Mouse (Mus musculus): ENCODE data around the gene Itgae.
"Not testable (repeated sequence)": the region's sequence is repeated elsewhere in the genome, so short reads cannot be mapped to it uniquely, and the experiment has no call there.

The Itgae gene

DNA sequence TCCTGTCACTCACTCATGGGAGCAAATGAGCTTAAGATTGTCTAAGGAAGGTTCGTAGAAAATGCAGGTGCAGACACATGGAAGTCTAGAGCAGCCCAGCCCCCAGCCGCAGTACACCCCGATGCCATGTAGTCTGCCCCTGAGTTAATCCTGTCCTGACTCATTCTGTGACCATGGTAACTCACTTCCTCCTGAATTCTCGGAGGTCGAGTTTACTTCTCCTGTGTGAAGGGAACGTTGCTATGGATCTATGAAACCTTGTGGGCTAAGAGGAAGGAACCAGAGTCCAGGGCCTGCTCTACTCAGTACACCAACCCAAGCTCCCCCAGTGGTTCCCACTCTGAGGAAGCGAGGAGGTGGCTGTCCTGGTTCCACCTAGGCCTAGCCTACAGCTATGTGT lies 2.5 kb downstream of the Itgae start:
- no peak for DNase-seq (ENCODE audit: low read depth, low spot score)

DNA sequence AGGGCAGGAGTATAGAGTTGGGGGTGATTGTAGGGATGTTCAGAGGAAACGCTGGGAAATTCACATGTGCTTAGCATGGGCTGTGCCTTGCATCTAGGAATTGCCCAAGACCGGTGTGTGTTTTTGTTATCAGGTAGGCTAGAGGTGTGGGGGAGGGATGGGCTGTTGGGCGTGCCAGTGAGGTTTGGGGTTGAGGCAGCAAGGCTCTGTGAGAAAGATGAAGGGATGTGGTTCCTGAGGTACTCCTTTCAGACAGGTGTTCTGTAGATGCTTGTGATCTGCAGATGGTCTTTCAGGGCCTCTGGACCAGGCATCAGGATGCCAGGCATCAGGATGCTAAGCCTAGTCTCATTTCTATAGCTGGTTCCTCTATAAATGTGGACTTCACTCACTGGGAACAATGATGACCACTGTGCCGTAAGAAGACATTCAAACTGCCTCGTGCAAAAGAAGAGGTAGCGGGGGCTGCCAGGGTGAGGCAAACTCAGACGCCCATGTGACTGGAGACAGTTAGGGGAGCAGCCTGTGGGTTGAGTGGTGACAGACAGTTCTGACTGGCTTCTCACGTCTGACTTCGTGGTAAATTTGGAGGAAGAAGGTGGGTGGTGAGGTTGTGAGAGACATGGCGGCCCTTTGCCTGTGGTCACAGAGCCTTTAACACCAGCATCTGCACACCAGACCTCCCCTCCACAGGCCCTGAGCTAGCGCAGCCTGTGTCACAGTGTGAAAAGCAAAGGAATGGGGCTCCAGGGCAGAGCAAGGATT lies 4.0 kb downstream of the Itgae start:
- no peak for DNase-seq (ENCODE audit: low read depth, low spot score)

GRCm38 (mm10) chr11:73098860-73099259 lies 8.5 kb downstream of the Itgae start:
- DNase-seq (ENCODE audit: low read depth, low spot score): peak; percentile 20

- DNase-seq (ENCODE audit: low read depth, low spot score): peak; percentile 25
These were observed 9.8 kb downstream of the Itgae start for GRCm38 (mm10) chr11:73099976-73100750.

DNA sequence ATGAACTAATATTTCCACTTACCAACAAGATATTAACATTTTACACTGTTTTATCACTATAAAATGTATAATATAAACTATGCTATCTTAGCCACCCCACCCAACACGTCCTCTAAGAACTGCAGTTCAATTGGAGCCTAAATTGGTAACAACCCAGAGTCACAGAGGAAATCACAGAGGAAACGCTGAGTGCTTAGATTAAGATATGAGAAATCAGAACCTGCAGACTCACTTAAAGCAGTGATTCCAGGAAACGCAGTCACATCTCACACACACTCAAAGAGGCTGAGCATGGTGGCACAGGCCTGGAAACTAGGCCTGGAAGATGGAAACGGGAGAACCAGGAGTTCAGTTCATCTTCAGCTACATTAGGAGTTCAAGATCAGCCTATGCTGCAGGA lies 10.9 kb downstream of the Itgae start:
- no peak for DNase-seq (ENCODE audit: low read depth, low spot score)

GRCm38 (mm10) chr11:73105246-73105645 lies 14.9 kb downstream of the Itgae start:
- no peak for DNase-seq (ENCODE audit: low read depth, low spot score)

DNA sequence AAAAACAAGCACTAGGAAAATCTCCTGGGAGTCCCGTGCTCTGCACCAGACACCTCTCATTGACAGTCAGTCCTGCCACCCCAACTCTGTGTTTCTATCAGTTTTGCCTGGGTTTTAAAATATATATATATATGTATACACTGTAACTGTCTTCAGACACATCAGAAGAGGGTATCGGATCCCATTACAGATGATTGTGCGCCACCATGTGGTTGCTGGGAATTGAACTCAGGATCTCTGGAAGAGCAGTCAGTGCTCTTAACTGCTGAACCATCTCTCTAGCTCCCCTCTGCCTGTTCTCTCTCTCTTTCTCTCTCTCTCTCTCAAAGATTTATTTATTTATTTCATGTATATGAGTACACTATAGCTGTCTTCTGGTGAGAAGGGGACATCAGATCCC lies 17.0 kb downstream of the Itgae start:
- DNase-seq (ENCODE audit: low read depth, low spot score): not testable (repeated sequence)

- DNase-seq (ENCODE audit: low read depth, low spot score): no peak
These were observed 18.0 kb downstream of the Itgae start for GRCm38 (mm10) chr11:73108195-73108897.

GRCm38 (mm10) chr11:73108898-73109625 lies 18.7 kb downstream of the Itgae start:
- DNase-seq (ENCODE audit: low read depth, low spot score): no peak

- no peak for DNase-seq (ENCODE audit: low read depth, low spot score)
These were observed 19.6 kb downstream of the Itgae start for GRCm38 (mm10) chr11:73109941-73110340.

DNA sequence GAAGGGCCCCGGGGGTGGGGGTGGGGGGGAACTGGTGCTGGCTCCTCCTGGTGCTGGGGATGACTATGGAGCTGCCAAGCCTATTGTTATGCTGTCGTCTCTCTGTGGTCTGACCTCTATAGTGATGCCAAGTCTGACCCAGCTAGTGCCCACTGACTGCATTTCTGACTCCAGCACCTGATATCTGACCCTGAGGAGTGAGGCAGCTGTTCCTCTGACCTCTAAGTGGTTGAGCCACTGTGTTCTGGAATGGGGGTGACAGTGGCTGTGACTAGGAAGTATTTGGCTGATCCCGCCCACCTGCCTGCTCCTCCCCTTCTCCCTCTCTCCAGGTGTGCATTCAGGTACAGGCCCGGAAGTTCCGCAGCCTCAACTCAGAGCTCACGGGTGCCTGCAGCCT lies 21.0 kb downstream of the Itgae start:
- no peak for DNase-seq (ENCODE audit: low read depth, low spot score)

DNA sequence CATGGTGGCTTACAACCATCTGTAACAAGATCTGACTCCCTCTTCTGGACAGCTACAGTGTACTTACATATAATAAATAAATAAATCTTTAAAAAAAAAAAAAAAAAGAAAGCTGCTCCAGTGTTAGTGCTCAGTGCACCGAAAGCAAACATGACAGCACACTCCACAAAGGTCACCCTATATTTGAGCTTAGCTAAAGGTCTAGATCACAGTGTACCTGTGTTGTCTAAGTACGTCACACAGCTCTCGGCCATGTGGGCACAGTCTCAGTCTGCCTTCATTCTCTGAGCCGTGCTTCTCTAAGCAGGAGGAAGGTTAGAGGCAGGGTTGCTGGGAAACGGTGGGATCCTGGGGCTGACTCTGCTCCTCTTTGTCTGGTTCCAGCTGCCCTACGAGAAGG lies 36.1 kb downstream of the Itgae start:
- DNase-seq (ENCODE audit: low read depth, low spot score): no peak

DNA sequence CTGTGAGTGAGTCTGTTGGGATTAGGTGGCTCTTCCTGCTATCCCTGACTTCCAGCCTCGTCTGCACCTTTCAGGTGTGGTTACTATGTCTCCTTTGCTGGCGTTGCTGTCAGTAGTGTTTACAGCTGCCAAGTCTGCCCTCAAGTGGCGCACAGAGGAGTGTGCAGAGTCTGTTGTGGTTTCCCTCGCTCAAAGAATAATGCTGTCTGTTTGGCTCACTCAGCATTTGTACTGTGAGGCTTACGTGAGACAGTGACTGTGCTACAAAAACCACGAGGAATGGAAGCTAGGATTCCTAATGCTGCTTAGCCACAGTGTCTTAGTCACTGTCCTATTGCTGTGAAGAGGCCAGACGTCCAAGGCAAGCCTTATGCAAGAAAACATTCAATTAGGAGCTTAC lies 40.6 kb downstream of the Itgae start:
- peak; percentile 71 for DNase-seq (ENCODE audit: low read depth, low spot score)

DNA sequence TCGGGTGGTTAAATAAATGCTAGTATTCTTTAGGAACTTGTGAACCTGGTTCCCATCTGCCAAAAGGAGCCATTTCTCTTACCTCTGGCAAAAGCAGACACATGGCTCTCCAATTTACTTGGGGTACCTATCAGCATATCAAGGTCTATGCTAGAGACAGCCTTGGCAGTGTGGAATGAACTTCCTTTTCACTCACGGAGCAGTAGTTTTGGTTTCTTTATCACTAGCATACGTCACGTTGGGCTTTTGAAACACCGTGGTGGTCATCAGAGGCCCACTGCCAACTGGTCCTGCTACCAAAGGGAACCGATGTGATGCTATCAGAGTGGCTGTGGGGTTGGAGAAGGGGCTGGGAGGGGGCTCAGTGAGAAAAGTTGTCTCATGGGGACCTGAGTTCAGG lies 42.6 kb downstream of the Itgae start:
- DNase-seq (ENCODE audit: low read depth, low spot score): no peak

- no peak for DNase-seq (ENCODE audit: low read depth, low spot score)
These were observed 43.8 kb downstream of the Itgae start for GRCm38 (mm10) chr11:73134222-73134621.

DNA sequence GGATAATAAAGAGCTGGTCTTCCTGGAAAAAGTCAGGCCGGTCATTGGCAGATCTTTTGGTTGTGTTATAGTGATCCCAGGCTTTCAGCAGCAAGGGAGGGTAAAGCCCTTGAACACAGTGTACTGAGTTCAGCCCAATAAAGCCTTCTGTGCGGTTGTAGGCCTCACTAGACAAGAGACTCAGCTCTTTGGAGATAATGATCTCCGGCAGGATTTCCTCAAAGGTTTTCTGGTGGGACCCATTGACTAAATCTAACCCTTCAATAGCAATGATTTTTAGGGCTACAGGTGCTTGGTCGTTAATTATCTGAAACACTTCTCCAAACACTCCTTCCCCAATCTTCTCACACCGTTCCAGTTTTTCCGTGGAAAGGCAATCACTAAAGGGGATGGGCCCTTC lies 46.2 kb downstream of the Itgae start:
- no peak for DNase-seq (ENCODE audit: low read depth, low spot score)

GRCm38 (mm10) chr11:73137116-73137515 lies 46.7 kb downstream of the Itgae start:
- DNase-seq (ENCODE audit: low read depth, low spot score): no peak

DNA sequence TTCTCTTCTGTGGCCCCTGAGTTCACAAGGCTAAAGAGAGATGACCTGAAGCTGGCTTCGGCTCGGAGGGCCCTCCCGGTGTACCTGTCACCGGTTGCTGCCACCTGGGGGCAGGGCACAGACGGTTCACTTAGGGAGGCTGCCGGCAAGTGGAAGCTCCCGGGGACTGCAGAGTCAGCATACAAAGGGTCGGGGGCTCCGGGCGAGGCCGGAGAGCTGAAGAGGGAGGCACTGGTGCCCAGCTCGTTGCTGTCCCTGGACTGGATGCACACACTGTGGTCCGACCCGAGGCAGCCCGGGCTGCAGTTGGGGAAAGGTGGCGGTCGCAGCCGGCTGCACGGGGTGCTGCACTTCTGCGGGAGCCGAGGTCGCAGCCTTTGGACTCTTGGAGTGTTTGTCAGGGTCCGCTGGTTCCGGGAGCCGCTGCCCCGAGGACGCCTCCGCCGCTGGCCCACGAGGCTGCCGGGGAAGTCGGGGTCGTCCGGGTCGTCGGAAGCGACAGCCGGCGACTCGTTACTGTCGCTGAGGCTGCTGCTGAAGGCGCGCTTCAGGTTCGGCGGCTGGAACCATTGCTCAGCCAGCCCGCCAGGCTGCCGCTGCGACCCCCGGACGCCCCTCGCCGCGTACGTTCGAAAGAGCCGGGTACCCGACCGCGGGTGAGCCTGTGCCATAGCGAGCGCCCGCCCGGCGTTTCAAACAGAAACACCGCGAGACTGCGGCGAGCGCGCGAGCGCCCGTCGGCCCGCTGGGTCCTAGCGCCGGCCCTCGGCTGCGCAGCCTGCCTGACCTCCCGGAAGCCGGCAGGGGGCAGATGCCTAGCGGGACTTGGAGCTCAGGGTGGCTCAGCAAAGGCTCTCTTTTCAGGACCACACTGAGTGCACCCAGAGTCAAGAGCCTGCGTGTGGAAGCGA lies 47.5 kb downstream of the Itgae start, which contains the start of gene Haspin:
TSS of gene Haspin (minus strand) at position 704 of the 911 bp plus-strand sequence.
- DNase-seq (ENCODE audit: low read depth, low spot score): peak; percentile 95

- peak; percentile 61 for DNase-seq (ENCODE audit: low read depth, low spot score)
These were observed 53.9 kb downstream of the Itgae start for GRCm38 (mm10) chr11:73144261-73144681.
